Mouse (Mus musculus) cerebellum, adult (tissue): ENCODE data around the gene Hcst.

Experiments
- ATAC-seq: cut with Nextera tagmentation; 2 replicates; pipeline ENCODE4 v1.9.2; 2017; ENCODE audit warnings: mild to moderate bottlenecking, moderate library complexity, mixed read lengths; ENCODE audit not compliant: insufficient number of reproducible peaks, low FRiP score, low TSS enrichment

The Hcst gene

GRCm38 (mm10) chr7:30419561-30420499 lies at the start of gene Hcst:
TSS of gene Hcst (minus strand) at chr7:30419854.
- ATAC-seq: no peak

- ATAC-seq: no peak
These were observed 45.2 kb upstream of the Hcst start for GRCm38 (mm10) chr7:30464816-30465300.

DNA sequence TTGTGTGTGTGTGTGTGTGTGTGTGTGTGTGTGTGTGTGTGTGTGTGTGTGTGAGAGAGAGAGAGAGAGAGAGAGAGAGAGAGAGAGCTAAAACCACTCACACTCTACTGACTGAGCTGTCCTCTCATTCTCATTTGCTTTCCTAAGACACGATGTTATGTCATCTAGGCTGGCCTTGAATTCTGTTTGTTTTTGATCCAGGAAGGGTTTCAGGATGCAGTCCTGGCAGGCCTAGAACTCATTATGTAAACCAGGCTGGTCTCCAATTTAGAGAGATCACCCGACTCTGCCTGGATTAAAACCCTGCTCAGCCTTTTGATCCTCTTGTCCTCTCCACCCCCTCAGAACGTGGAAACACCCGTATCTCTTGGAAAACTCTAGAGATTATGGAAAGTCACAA lies 44.3 kb upstream of the Hcst start:
- ATAC-seq: no peak

DNA sequence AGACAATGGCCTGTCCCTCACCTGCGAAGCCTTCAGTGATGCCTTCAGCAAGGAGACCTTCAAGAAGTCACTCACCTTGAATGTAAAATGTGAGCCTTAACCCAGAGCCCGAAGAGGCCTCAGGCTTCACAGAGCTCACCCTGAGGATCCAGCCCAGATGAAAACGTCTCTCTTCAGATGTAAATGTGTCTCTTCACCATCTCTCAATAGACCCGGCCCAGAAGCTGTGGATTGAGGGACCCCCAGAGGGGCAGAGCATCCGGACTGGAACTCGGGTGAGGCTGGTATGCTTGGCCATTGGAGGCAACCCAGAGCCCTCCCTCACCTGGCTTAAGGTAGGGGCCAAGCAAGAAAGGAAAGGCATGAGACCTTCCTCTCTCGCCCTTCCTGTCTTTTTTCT lies 43.9 kb upstream of the Hcst start:
- ATAC-seq: no peak

DNA sequence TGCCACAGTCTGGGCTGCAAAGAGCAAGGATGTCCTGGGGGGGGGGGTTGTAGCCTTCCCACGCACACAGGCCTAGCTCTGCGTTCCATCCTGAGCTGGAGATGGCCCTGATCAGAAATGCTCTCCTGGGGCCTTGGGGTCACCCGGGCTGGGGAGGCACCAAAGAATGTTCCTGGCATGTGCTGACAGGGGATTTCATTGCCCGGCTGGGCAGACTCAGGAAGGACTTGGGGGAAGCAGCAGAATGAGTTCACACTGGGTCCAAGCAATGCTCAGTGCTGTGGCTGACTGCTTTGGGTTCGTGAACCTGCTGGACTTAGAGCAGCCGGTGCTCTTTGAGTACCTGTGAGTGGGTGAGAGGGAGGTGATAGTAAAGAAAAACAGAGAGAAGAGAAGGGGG lies 39.8 kb upstream of the Hcst start:
- ATAC-seq: no peak

DNA sequence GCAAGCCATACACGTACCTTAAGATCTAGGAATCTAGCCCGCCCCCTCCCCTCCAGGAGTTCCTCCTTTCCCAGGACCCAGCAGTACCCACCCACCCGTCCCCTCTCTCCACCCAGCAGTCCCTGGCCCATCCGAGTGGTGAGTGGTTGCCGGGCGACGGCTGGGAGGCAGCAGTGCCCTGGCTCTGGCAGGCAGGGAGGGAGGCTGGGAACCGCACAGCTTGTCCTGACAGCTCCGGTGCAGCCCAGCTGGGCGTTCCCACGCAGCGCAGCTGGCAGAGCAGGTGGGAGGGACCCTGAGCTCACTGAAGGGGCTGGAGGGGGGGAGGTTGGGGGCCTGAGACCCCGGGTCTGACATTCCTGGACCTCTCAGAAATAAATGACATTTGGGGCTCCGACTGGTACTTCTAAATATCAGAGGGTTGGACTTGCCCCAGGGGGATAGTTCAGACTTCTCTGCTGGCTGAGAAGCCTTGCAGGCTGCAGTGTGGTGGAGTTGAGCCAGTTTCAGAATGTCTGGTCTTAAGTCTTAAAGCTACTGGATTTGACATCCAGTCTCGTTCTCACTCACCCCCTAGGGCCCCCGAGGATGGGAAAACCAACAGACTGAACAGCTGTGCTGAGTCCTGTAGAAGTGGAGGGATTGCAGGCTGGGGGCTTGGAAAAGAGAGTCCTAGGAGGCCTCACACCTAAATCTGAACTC lies 38.1 kb upstream of the Hcst start, which contains the start of the genes Kirrel2 and Nphs1:
Gene Kirrel2, minus strand, starts transcription at position 62 of the 702 bp plus-strand sequence.
Gene Nphs1, plus strand, starts transcription at position 687 of the 702 bp plus-strand sequence.
- no peak for ATAC-seq

DNA sequence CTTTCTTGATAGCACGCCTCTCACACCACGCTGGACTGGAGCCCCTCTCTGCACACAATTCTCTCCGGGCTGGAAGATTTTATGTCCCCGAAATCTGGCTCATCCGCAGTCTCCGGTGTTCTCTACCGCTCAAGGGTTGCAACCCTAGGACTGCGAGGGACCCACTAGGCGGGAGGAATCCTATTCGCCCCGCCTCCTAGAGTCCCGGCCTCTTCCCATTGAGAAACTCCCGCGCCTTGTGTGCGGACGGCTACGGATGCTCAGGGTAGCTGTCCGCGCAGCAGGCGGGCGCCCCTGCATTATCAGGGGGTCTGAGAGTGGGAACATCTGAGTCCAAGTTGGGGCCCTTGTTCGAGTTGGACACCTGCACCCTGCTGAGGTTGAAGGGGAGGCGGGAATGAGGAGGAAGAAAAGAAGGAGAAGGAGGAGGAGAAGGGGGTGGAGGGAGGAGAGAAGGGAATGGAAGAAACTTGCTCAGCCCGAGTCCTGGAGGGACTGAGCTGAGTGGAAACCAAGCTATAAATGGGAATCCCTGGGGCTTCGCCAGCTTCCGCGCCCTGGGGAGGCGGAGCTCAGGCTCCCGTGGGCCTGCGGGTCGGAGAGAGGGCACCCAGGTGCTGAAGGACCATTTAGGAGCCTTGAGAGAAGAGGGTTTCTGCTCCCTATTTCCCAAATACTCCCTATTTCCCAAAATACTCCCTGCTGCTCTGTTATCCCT lies 37.4 kb upstream of the Hcst start:
- no peak for ATAC-seq

DNA sequence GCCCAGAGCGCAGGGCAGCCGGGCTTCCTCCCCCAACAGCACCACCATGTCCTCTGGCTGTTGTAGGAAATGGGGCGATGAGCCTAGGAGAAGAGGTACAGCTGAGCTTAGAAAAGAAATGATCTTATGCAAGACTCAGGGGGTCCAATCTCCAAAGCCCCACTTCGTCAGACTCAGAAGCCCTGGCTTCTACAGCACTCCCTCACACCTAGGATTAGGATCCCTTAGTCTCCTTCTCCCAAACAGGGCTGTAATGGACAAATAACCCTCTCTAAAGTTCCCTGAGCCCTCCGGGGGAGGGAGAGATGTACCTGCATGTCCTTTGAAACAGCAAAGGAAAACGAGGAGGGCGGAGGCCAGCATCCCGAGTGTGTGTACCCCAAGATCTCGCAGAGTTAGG lies 36.8 kb upstream of the Hcst start:
- ATAC-seq: no peak

- no peak for ATAC-seq
These were observed 34.6 kb upstream of the Hcst start for GRCm38 (mm10) chr7:30454259-30454658.

GRCm38 (mm10) chr7:30453766-30454165 lies 34.1 kb upstream of the Hcst start:
- ATAC-seq: no peak

DNA sequence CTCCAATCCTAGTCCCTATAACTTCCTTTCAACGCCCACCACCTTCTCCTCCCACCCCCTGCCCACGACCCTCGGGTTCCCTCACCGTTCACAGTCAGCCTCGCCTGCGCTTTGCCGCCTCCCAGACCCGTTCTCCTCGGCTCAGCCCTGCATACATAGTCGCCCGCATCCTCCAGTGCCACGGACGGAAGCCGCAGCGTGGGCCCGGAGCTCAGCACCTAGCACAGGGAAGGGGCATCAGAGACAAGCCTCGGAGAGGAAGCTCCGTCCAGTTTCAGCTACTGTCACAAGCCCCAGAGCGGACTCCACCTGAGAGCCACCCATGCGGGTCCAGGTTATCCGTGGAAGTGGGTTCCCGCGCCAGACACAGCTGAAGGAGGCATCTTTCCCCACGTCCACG lies 33.7 kb upstream of the Hcst start:
- ATAC-seq: no peak

DNA sequence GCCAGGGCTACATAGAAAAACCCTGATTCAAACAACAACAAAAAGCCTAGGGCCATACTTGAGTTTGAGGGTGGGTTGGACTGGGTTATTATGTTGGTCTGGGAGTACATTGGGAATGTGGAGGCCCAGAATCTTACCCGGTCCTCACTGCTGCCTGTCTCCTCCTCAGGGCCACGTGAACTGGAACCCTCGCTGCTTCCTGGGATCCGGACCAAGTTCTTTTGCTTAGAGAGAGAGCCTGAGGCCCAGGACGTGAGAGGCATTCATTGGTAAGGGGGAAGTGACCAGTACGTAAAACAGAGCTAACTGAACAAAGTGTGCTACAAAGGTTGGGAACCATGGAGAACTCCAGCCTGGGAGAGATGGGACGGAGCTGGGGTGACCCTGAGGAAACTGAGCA lies 30.6 kb upstream of the Hcst start:
- no peak for ATAC-seq

DNA sequence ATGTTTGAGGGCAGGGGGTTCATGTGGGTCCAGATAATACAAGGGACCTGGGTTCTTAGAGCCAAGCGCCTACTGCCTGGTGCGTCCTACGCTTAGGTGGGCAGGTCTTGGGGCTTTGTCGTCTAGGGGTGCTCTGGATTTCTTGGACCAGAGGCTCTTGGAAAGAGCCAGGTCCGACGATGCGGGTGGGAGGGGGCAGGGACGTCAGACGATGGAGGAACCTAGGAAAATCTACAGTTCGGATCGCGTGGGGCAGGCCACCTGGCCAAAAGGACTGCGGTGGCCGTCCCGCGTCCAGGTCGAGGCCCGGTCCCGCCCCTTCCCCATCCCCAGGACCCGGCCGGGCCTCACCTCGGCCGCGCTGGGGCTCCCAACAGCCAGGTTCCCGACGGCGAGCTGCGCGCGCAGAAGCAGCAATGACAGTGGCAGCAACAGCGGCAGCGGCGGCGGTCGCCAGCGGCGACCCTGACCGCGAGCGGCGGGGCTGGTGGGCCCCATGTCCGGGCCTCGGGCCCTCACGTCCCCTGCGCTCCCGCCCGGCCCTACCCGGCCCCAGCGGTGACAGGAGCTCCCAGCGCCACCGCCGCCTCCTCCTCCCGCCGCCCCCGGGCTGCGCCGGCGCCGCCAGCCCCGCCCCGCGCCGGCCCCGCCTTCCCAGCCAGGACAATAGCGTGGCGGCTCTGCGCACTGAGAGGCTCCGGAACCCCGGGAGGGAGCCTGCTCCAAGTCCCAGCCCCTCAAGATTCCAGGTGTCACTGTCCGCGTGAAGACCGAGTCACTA lies 25.5 kb upstream of the Hcst start, which contains the start of gene Aplp1:
Gene Aplp1, minus strand, starts transcription at position 565 of the 781 bp plus-strand sequence.
- ATAC-seq: peak; percentile 37; the same call in 1 of the 2 replicates

DNA sequence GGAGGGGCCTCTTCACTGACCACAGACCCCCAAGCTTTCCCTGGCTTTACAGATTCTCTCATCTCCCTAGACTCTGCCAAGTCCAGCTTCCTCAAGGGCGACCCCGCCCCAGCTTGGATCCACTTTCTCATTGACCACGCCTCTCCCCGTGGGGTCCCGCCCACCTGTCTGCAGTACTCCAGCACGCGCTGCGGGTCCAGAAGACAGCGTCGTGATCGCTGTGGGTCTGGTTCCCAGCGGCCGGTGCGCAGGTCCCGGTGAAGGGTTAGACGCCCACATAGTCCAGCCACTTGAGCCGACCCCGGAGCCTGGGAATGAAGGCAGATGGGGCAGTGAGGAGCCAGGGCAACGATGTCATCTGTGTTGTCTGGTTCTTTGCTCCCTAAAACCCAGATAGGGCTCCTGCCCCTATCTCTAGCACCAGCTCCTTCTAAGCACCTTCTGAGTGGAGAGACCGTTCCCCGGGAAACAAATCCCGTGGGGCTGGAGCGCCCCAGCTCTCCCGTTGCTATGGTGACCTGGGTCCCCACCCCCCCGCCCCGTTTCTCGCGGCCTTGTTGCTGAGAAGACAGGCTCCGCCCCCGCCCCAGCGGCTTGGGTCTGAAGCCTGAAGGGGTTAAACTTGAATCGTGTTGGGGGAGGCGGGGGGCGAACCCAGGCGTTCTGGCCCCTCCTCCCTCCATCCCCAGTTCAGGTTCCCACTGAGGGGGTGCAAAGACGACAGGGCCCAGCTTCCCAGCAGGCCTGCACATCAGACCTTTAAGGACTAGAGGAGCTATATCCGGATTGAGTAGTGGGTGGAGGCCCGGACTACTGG lies 24.7 kb upstream of the Hcst start:
- ATAC-seq: no peak

DNA sequence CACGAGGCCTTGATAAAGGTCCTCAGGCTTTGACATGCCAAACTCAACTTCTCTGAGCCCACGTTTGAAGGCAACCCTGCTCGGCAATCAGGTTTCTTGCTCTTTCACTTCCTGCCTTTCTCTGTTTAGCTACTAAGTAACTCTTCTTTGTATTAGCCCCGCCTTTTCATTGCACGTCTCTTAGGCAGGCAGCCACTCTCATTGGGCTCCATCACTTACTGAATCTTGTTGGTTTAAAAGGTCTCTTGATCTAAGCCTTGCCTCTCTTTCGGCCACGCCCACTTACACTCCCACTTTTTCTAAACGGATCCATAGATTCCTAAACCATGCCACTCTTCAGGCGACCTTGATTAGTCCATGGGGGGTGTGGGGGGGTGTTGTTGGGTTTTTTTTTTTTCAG lies 24.0 kb upstream of the Hcst start:
- no peak for ATAC-seq

GRCm38 (mm10) chr7:30440697-30441096 lies 21.0 kb upstream of the Hcst start:
- ATAC-seq: no peak

GRCm38 (mm10) chr7:30439734-30440133 lies 20.1 kb upstream of the Hcst start:
- ATAC-seq: no peak

DNA sequence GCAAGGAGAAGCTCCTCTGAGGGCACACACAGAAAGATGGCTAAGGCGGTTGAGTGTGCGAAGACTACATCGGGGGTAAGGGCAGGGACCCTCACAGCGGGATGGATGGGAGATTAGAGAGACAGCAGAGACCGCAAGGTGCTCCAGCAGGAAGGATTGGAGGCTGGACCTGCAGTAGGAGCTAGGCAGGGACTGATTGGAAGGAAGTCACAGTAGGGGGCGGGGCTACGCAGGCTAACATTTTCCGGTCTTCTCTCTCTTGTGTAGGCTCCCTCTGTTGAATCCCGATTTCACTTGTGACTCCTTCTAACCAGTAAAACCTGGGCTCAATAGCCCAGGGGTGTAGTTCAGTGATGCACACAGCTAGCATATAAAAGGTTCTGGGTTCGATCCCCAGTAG lies 17.2 kb upstream of the Hcst start:
- no peak for ATAC-seq

DNA sequence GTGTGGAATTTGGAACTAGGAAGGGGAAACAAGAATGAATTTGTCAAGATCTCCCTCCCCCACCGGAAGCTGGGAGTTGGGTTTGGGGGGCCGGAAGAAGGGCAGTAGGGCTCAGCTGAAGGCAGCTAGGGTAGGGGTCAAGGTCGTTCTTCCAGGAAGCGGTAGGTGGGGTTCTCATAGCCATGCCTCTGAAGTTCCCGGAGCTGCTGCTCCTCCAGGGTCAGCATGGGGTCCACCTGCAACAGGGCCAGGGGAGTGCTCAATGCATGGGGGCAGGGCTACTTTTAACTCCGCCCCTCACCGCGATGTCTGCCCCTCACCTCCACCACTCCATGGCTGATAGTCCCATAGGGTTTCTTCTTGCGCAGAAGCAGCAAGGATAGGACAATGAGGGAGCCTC lies 15.5 kb upstream of the Hcst start:
- ATAC-seq: no peak
